Mouse (Mus musculus): ENCODE data around the gene Fcrl5.

Fcrl5 gene

DNA sequence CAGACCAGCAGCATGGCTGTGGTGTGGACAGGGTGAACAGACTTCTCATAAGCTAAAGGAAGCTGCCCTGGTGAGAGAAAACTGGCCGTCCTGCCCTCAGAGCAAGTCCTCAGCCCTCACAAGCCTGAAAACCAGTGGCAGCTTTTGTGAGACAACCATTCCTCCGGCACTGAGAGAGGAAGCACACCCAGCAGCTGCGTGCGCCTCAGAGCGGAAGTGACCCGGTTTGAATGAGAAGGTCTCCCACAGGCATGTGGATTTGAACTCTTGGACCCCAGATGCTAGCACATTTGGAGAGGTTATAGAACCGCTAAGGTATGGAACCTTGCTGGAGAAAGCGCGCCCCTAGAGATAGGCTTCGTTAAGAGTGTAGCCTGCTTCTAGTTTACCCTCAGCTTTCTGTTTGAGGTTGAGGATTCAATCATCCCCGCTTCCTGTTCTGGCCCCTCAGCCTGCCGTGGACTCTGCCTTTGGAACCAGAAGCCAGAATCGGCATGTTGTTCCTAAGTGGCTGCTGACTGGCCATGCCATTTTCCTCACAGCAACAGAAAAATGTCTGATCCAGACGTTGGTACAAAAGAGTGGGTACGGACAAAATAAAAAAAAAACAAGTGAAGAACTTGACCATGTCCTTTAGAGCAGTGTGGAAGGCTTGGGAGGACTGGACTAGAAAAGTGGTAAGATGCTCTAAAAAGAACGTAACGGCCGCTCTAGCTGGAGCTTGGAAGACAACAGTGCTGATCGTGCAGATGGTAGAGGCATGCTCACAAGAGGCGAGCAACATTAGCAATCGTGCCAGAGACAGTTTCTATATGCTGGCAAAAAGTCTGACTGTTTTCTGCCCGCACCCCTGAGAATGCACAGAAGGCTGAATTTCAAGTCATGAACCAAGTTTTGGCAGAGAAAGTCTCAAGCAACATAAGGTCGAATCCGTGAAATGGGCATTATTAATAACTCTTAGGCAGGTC is 64.8 kb downstream of the Fcrl5 start:
- in situ Hi-C loops (cut with MboI, MseI) = loop anchor here (5.0 to 25.0 kb wide), 3 partner anchors 178 to 1288 kb away; partner anchors contain the start of gene Lrba (in 1 of the 2)

DNA sequence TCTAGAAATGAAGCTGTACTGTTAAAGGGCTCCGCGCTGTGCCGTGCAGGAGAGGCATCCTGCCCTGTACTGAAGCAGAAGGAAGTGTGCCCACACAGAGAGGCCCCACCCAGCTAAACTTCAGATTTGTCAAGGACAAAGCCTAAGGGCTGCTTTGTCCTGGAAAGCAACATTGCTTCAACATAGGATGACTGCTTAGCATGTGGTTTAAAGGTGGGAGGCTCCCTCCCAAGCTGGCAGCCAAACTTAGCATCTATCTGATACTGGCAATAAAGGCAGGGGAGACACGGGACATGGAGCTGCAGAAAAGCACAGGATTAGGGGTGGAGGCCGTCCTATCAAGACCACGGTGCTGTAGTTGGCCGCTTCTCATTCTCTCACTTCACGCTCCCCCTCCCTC is 65.6 kb downstream of the Fcrl5 start:
- in situ Hi-C loops (cut with MboI, MseI) = loop anchor here (5.0 to 25.0 kb wide), 3 partner anchors 179 to 1289 kb away; partner anchors contain the start of gene Lrba (in 1 of the 2)

DNA sequence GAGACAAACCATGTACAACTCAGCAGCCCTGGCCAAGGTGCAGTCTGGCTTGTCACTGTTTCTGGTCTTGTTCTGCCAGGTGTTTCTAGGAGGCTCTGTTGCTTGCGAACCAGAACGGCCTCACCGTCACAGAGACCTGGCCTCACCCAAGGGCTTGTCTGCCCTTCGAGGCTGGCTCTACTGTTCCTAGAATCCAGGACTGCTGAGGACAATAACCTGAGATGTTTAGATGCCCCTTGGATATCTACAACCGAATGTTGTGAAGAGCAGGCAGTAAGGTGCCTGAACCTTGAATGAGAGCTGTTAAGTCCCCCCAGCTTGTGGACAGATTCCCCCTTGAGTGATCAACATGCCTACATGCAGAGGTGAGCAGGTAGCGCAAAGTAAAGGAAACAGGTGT is 67.2 kb downstream of the Fcrl5 start:
- in situ Hi-C loops (cut with MboI, MseI) = loop anchor here (5.0 to 25.0 kb wide), 3 partner anchors 180 to 1290 kb away; partner anchors contain the start of gene Lrba (in 1 of the 2)

DNA sequence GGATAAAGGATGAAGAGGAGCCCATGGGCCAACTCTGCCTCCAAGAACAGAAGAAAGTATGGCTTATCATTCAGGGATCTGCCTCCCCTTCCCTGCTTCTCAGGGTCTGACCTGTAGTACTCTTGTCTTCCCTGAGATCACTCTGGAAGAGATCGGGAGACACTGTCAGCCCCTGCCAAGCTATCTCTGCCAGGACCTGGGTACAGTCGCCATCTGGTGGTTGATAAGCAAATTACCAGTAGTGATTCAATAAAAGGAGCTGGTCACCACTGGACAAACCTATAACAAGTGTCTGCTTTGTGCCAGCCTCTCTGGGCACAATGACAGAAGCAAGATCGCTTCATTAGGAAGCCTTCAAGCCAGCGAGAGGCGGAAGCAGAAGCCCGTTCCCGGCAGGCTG is 68.8 kb downstream of the Fcrl5 start:
- in situ Hi-C loops (cut with MboI, MseI) = loop anchor here (5.0 to 25.0 kb wide), 3 partner anchors 182 to 1292 kb away; partner anchors contain the start of gene Lrba (in 1 of the 2)

DNA sequence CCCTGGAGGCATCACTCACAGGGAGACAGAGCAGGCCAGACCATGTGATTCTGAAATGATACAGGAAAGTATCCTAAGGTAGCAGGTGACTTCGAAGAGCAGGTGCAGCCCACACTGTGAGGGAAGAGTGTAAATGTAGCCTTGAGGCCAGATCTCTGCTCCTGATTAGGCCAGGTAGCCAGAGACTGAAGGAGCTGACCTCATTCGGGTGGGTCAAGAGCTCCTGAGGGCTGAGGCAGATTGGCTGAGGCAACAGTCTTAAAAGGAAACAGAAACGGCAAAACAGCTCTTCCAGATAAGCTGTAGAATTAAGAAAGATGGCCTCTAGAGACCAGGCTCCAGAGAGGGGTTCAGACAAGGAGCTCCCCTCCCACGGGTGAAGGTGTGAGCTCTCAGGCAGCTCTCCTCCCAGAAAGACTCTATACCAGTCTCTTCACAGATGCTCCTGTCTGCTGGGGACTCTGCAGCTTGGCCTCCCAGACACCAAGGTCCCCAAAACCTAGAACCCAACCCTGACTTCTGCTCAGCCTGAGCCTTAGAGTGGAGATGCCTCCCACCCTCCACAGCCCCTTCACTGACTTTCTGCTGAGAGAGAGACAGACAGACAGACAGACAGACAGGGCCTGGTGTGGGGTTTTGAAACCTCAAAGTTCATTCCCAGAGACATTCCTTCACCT is 69.3 kb downstream of the Fcrl5 start:
- in situ Hi-C loops (cut with MboI, MseI) = loop anchor here (5.0 to 25.0 kb wide), 4 partner anchors 52 to 1293 kb away; partner anchors contain the start of gene Lrba (in 1 of the 2)

DNA sequence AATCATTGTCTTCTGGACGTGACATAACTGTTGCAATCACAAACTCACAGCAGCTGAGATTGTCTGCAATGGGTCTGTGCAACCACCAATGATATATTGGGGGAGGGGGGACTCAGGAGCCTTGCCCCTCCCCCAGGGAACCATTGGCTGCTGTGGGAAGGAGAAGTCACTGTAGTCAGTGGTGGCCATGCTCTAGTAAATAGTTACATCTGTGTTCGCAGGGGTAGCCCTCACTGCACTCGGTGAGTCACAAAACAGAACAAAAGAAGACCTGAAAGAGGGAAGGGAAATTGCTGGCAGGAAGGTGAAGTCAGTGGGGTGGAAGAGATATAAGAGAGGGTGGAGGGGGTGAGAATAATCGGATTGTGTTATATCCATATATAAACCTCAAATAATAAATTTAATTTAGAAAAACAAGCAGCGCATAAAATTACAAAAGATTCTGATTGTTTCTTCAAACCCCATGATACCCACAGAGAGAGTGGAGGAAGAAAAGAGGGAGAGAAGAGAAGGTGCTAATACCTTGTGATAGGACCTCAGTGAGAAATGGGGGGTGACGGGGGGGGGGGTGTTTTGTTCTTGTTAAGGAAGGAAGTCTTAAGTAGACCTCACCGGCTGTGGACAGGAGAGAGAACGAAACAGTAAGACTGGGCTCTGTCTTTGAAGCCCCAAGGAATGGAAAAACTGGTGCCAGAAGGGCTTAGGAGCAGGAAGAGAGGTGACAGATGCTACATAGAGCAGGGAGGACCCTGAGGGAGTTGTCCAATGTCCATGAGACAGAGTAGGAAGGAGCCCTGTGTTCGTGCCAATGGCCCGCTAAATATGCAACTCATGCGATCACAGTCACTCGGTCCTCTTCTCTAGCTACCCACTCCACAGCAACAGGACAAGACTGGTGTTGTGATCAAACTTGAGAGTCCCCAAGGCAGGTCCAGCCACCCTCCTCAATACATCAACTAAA is 71.2 kb downstream of the Fcrl5 start:
- in situ Hi-C loops (cut with MboI, MseI) = loop anchor here in 1 of 2 experiments (5.0 to 25.0 kb wide), 2 partner anchors 51 to 1294 kb away; partner anchors contain the start of gene Lrba

DNA sequence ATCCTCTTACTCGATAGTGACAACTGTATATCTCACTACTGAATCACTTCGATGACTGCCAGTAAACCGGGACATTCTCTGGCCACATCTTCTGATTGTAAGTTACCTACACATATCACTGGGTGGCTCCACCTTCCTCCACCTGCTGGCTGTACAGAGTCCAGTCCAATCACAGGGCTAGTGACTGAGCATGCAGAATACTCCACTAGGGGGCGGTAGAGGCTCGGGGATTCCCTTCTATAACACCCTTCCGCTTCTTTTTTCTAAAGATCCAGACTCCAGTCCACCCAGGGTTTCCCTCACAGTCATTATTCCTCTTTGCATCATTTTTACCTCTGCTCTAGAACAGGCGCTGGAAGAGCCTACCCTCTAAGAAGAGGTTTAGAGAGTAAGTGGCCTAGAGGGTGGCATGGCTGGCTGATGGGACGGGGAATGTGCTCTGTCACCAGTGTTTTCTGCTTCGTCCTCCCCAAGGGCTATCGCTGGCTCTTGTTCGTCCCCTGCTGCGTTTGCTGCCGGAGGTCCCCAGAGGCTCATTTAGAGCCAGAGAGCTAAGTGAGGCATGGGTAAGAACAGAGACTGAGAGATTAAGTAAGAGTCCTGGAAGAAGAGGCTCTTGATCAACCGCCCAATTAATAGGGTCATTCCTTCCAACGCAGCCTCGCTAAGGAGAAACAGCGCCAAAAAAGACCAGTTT is 72.8 kb downstream of the Fcrl5 start:
- in situ Hi-C loops (cut with MboI, MseI) = loop anchor here in 1 of 2 experiments (5.0 to 25.0 kb wide), 2 partner anchors 49 to 1296 kb away; partner anchors contain the start of gene Lrba

DNA sequence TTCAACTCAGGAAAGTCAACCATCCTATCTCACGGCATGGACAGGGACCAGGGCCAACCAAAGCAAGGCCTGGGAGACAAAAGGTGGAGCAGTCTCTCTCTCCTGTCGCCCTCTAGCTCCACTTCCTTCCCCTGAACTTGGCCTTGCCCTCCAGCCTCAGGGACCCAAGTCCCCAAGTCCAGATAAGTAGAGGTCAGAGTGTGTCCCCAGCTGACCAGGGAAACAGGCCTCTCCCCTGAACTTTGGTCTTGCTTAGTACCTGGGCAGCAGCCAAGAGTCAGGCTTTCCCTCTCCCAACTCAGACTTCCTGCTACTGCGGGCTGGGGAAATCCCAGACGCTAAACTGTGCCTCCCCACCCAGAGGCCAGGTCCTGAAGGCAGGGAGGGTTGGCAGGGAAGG is 73.5 kb downstream of the Fcrl5 start:
- in situ Hi-C loops (cut with MboI, MseI) = loop anchor here in 1 of 2 experiments (5.0 to 25.0 kb wide), 2 partner anchors 48 to 1297 kb away; partner anchors contain the start of gene Lrba

DNA sequence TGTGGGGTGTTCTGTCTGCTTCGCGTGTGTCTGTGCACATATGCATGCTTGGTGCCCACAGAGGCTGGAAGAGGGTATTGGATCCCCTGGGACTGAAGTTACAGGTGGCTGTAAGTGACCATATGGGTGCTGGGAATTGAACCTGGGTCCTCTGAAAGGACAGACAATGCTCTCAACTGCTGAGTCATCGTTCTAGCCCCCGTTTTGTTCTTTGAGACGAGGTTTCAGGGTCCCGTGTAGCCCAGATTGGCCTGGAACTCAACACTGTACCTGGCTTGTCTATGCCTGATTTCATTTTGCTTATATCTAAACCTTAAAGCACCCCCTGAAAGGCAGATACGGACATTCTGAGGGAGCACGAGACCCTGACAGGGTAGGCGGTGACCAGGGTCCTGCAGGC is 75.3 kb downstream of the Fcrl5 start:
- in situ Hi-C loops (cut with MboI, MseI) = loop anchor here (5.0 to 25.0 kb wide), 2 partner anchors 51 to 1299 kb away; partner anchors contain the start of gene Lrba (in 1 of the 2)

DNA sequence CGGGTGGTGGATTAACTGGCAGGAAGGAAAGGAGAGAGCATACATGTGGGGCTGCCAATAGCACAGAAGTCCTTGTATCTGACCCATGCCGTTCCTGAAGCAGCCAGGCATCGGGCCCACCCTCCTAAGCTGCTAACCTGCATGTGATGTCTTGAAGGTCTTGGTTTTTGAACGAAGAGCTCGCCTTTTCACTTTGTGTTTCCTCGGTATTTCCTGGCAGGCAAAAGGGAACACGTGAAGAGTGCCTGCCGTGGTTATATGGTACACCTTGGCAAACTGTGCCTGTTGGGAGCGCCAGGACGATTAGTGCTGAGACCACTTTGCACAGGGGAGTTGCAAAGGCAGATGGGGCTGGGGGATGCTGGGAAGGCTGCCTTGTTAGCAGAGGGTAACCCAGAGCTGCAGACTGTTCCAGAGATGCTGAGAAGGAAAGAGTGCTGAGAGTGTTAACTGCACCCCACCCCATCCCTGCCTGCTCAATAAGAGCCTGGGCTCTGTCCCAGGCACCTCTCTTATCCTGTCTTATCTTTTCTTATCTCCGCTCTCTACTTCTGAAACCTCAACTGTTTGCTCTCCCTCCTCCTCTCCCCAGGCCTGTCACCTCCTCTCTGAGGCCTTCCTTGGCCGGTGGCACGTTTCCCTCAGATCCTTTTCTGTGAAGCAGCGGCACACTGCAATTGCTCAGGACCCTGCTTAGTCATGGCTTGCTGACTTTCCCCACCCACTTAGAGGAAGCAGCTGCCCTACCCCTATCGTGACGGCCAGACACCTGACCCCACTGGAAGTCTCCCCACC is 76.6 kb downstream of the Fcrl5 start:
- in situ Hi-C loops (cut with MboI, MseI) = loop anchor here (5.0 to 25.0 kb wide), 2 partner anchors 50 to 1300 kb away; partner anchors contain the start of gene Lrba (in 1 of the 2)

DNA sequence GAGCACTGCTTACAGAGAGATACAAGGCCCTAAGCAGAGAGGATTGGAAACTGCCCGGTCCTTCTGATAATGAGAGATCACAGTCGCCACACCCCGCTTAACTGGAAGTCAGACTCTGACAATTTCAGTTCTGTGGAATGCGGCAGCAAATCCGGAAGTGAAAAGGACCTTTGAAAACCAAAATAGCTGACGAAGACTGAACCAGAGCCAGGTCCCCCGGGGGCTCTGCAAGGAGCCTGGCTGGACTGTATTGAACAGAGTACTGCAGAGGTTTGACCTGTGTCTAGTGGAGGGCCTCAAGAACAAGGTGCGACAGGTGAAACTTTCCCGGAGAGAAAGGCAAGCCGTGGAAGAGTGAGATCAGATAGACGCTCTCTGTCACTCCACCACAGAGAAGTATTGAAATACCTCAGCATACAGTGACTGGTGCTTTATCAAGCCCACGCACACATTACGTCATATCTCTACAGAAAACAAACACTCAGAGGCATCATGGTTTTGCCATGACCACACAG is 80.1 kb downstream of the Fcrl5 start:
- in situ Hi-C loops (cut with MboI, MseI) = loop anchor here in 1 of 2 experiments (25.0 kb wide), 1 partner anchor 1303 kb away; the partner anchor contains the start of gene Lrba

DNA sequence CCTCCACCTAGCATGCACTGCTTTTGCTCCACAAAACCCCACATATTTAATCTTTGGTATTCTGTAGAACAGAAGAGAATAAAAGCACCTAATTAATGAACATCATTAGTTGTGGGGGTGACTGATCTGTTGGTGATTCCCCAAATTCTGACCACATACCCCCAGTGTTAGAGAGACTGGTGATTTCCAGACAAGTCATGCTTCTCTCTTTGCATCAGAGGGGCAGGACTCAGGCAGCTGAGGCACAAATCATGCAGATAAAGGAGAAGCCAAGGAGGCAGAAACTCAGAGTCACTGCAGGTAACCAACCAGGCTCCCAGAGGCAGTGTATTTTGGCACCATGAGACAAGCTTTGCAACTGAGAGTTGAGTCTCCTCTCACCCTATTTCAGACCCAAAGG is 82.9 kb downstream of the Fcrl5 start:
- in situ Hi-C loops (cut with MboI, MseI) = loop anchor here in 1 of 2 experiments (25.0 kb wide), 1 partner anchor 1306 kb away; the partner anchor contains the start of gene Lrba

DNA sequence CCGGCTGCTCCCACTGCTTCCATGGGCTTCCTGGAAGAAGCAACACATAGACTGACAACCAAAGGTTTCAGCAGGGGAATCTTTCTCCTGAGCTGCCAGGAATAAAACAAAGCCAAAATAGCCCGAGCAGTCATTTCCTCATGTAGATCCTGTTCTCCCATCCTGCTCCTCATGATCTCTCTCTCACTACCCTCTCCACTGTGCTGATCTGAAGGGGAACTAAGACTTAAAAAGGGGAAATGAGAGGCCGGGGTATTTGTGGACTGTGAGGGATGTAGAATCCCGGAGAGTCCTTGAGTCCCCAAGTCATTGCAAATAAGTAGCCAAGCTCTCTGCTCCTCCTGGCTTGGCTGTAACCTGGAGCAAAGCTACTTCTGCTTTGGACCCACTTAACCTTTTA is 85.6 kb downstream of the Fcrl5 start:
- in situ Hi-C loops (cut with MboI, MseI) = loop anchor here (10.0 to 25.0 kb wide), 2 partner anchors 976 to 1309 kb away; partner anchors contain the start of genes Lrba (in 1 of the 2) and Mab21l2 (in 1 of the 2)

DNA sequence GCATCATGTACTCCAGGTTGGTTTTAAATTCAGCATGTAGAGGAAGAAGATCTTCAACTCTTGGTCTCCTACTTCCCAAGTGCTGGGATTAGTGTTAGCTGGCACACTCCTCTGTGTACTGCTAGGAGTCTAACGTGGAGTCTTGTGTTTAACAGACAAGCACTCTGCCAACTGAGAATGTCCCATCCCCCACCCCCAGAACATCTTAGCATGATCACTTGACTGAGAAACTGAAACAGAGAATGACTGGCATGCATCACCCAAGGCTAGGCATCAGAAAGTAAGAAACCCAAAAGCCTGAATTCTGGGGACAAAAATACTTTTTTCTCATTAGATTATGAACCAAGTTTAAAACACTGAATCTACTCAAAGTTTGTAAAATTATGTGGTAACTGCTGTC is 86.3 kb downstream of the Fcrl5 start:
- in situ Hi-C loops (cut with MboI, MseI) = loop anchor here (10.0 to 25.0 kb wide), 2 partner anchors 977 to 1310 kb away; partner anchors contain the start of genes Lrba (in 1 of the 2) and Mab21l2 (in 1 of the 2)

DNA sequence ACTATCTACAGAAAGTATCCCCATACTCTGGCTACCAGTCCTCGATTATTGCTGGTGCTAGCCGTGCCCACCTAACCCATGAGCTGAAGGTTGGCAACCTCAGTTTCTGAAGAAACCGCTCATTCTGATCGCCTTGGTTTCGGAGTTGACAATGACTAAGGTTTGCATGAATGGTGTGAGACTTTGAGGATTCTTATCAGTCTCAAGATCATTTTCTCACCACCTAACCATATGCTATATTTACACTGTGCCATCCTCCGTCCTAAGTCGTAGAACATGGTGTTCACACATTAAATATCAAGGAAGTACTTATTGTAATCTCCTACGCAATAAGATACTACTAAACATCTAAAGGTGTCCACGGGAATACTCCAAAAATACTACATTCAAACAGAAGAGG is 88.1 kb downstream of the Fcrl5 start:
- in situ Hi-C loops (cut with MboI, MseI) = loop anchor here (10.0 to 25.0 kb wide), 2 partner anchors 979 to 1311 kb away; partner anchors contain the start of genes Lrba (in 1 of the 2) and Mab21l2 (in 1 of the 2)

DNA sequence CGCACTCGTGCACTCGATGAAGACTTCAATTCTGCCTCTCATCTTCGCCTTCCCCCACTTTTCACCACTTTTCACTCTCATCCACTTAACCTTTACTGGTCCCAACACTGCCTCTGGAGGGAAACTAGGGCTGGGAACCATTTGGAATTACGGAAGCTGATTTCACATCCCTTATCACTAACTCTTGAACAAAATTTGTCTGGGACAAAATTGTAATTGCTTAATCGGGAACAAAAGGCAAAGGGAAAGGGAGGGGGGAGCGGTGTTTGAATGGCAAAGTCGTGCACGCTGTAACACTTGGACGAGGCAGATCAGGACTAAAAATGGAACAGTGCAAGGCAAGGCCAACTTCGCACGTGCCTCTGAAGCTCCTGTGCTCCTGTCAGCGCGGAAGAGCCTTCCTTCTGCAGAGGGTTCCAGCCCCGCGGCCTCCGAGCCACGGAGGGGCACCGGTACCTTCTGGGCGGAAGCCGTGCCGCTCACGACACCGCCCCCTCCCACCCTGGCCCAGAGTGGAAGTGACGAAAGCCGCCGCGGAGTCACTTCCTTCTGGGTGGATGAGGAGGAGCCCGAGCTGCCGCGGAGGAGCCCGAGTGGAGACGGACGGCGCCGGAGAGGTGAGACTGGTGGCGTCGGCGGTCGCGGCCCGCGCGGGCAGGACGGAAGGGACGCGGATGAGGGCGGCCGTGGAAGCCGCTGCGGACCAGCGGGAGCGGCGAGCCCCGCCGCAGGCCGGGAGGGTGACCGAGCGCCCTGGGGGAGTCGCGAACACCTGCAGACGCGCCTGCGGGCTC is 89.7 kb downstream of the Fcrl5 start, which contains the start of gene Etv3:
Etv3 (plus strand) TSS at position 365 of the 794 bp plus-strand sequence.
- in situ Hi-C loops (cut with MboI, MseI) = loop anchor here in 1 of 2 experiments (5.0 to 10.0 kb wide), 2 partner anchors 878 to 980 kb away; partner anchors contain the start of gene Mab21l2
